ENCODE assay signal across 20 mouse cellular contexts in the genomic region with DNA sequence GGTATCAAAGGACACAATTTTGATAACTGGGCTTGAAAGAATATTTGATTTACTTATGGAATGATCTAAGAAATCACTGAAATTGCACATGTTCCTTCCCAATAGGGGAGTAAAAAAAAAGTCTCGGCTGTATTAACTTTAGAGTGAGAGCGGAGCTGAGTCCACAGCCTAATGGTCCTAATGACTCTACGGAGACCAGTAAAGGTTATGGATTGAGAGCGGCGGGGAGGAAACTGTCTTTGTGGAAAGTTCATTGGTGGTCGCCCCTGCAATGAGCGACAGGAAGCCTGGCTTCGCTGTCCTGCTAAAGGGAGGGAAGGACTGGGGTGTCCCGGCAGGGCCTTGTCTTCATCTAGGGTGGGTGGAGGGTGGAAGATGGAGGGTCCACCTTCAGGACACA.
DNase-seq lines count a peak whose midpoint lies in the region; ATAC-seq lines count a peak whose summit lies in the region.
"Had no signal": no experiment of that assay in that cellular context is flagged by ENCODE, and none has a peak within 500 bp of the region (broad histone marks: within the 10 kb centered on the region; RNA-seq: fewer than 3 reads in every experiment).

No protein-coding gene starts in this region.

- peaks cover 2% of the 10 kb centered on the region; the same call in 1 of the 2 replicates for H3K4me1 ChIP-seq in forebrain, embryonic 12.5 days
- peaks cover 6% of the 10 kb centered on the region for H3K4me1 ChIP-seq in forebrain, embryonic 10.5 days
- H3K4me1 ChIP-seq in midbrain, embryonic 15.5 days: peaks cover 6% of the 10 kb centered on the region; the same call in 1 of the 2 replicates
- H3K4me1 ChIP-seq in midbrain, embryonic 16.5 days (ENCODE audit: control insufficient read depth, insufficient read depth, low read length): 0 out of 2 replicates have a peak, but pooled peaks cover 4% of the 10 kb centered on the region
- peaks cover 12% of the 10 kb centered on the region for H3K4me1 ChIP-seq in forebrain, embryonic 14.5 days (ENCODE audit: control insufficient read depth, insufficient read depth, low read length)
- H3K4me1 ChIP-seq: embryonic facial prominence, embryonic 15.5 days; heart, embryonic 10.5 days had no signal

- DNase-seq in forebrain, embryonic 10.5 days (ENCODE audit: extremely low spot score, low spot score): no peak
- no peak for DNase-seq in forebrain, embryonic 14.5 days (ENCODE audit: low spot score)
- DNase-seq in retina, postnatal 1 day: peak; percentile 4
- DNase-seq in frontal cortex, postnatal 10 days (ENCODE audit: low spot score in 2 of 2): no peak
- DNase-seq: adrenal gland, postnatal 10 days; cerebellum, adult 11 months; cerebellum, adult 8-10 months; cerebellum, postnatal 14 days; embryo, embryonic 11 days; gastrocnemius, postnatal 10 days; heart, adult 18-20 months; heart, postnatal 10 days; heart, postnatal 4 days had no signal

- H3K27ac ChIP-seq in forebrain, embryonic 12.5 days: no peak overlapping the region
- no peak overlapping the region for H3K27ac ChIP-seq in forebrain, embryonic 10.5 days
- H3K27ac ChIP-seq in midbrain, embryonic 15.5 days: no peak overlapping the region
- no peak overlapping the region for H3K27ac ChIP-seq in midbrain, embryonic 16.5 days (ENCODE audit: low read length)
- no peak overlapping the region for H3K27ac ChIP-seq in forebrain, embryonic 14.5 days (ENCODE audit: low read depth, low read length)
- H3K27ac ChIP-seq: embryonic facial prominence, embryonic 15.5 days; heart, embryonic 10.5 days; hindbrain, embryonic 13.5 days had no signal

- peaks cover 7% of the 10 kb centered on the region; the same call in 1 of the 2 replicates for H3K9me3 ChIP-seq in forebrain, embryonic 12.5 days
- H3K9me3 ChIP-seq in forebrain, embryonic 10.5 days: peaks cover 21% of the 10 kb centered on the region; the same call in 1 of the 2 replicates
- no peaks in the 10 kb centered on the region for H3K9me3 ChIP-seq in midbrain, embryonic 15.5 days
- no peaks in the 10 kb centered on the region for H3K9me3 ChIP-seq in midbrain, embryonic 16.5 days (replicated peaks; ENCODE audit: control insufficient read depth, low read length, poor library complexity, severe bottlenecking)
- no peaks in the 10 kb centered on the region for H3K9me3 ChIP-seq in forebrain, embryonic 14.5 days (replicated peaks; ENCODE audit: control insufficient read depth, low read length)
- H3K9me3 ChIP-seq: embryonic facial prominence, embryonic 15.5 days; heart, embryonic 10.5 days had no signal

- ATAC-seq in forebrain, embryonic 12.5 days (ENCODE audit: low FRiP score): peak; percentile 51
- ATAC-seq in midbrain, embryonic 15.5 days (replicated peaks): peak; percentile 27; the same call in 1 of the 2 replicates
- ATAC-seq in midbrain, embryonic 16.5 days: no peak
- ATAC-seq in forebrain, embryonic 14.5 days: peak; percentile 45

- peaks cover 76% of the 10 kb centered on the region for H3K27me3 ChIP-seq in forebrain, embryonic 12.5 days
- H3K27me3 ChIP-seq in forebrain, embryonic 10.5 days (ENCODE audit: poor library complexity, severe bottlenecking): peaks cover 54% of the 10 kb centered on the region; the same call in 1 of the 2 replicates
- no peaks in the 10 kb centered on the region for H3K27me3 ChIP-seq in midbrain, embryonic 15.5 days (replicated peaks)
- no peaks in the 10 kb centered on the region for H3K27me3 ChIP-seq in midbrain, embryonic 16.5 days (ENCODE audit: control insufficient read depth, insufficient read depth, low read depth, low read length)
- H3K27me3 ChIP-seq in forebrain, embryonic 14.5 days (replicated peaks; ENCODE audit: control insufficient read depth, insufficient read depth, low read length): peaks cover 25% of the 10 kb centered on the region
- H3K27me3 ChIP-seq: embryonic facial prominence, embryonic 15.5 days had no signal

- H3K9ac ChIP-seq in forebrain, embryonic 12.5 days: no peak overlapping the region
- no peak overlapping the region for H3K9ac ChIP-seq in midbrain, embryonic 15.5 days
- no peak overlapping the region for H3K9ac ChIP-seq in midbrain, embryonic 16.5 days (ENCODE audit: low read depth, low read length)
- no peak overlapping the region for H3K9ac ChIP-seq in forebrain, embryonic 14.5 days (ENCODE audit: low read length)
- H3K9ac ChIP-seq: embryonic facial prominence, embryonic 15.5 days; hindbrain, embryonic 13.5 days had no signal

- H3K4me3 ChIP-seq in forebrain, embryonic 12.5 days (replicated peaks): no peak overlapping the region
- H3K4me3 ChIP-seq in forebrain, embryonic 10.5 days: no peak overlapping the region
- no peak overlapping the region for H3K4me3 ChIP-seq in midbrain, embryonic 15.5 days
- no peak overlapping the region for H3K4me3 ChIP-seq in midbrain, embryonic 16.5 days (ENCODE audit: low read depth, low read length)
- H3K4me3 ChIP-seq in forebrain, embryonic 14.5 days (ENCODE audit: low read depth, low read length): no peak overlapping the region
- H3K4me3 ChIP-seq: embryonic facial prominence, embryonic 15.5 days; erythroblast, embryonic 14.5 days; heart, embryonic 10.5 days; hindbrain, embryonic 13.5 days had no signal

- H3K36me3 ChIP-seq in forebrain, embryonic 12.5 days (replicated peaks): no peaks in the 10 kb centered on the region
- H3K36me3 ChIP-seq in forebrain, embryonic 10.5 days (replicated peaks): no peaks in the 10 kb centered on the region
- H3K36me3 ChIP-seq in midbrain, embryonic 15.5 days (replicated peaks): no peaks in the 10 kb centered on the region
- no peaks in the 10 kb centered on the region for H3K36me3 ChIP-seq in midbrain, embryonic 16.5 days (ENCODE audit: control insufficient read depth, insufficient read depth, low read length)
- H3K36me3 ChIP-seq in forebrain, embryonic 14.5 days (ENCODE audit: control insufficient read depth, insufficient read depth, low read length): no peaks in the 10 kb centered on the region
- H3K36me3 ChIP-seq: embryonic facial prominence, embryonic 15.5 days; heart, embryonic 10.5 days; hindbrain, embryonic 13.5 days had no signal

- no peak overlapping the region for H3K4me2 ChIP-seq in forebrain, embryonic 12.5 days
- no peak overlapping the region for H3K4me2 ChIP-seq in midbrain, embryonic 15.5 days
- no peak overlapping the region for H3K4me2 ChIP-seq in midbrain, embryonic 16.5 days (ENCODE audit: low read length)
- peak overlapping the region; percentile 30 for H3K4me2 ChIP-seq in forebrain, embryonic 14.5 days (ENCODE audit: low read length)
- H3K4me2 ChIP-seq: embryonic facial prominence, embryonic 15.5 days; hindbrain, embryonic 13.5 days had no signal

- 42% methylated on average over 9 of the region's 9 CpGs for WGBS in forebrain, embryonic 12.5 days
- 69% methylated on average over 9 of the region's 9 CpGs for WGBS in forebrain, embryonic 10.5 days
- WGBS in midbrain, embryonic 15.5 days: 55% methylated on average over 9 of the region's 9 CpGs
- 68% methylated on average over 9 of the region's 9 CpGs for WGBS in midbrain, embryonic 16.5 days
- WGBS in forebrain, embryonic 14.5 days: 13% methylated on average over 9 of the region's 9 CpGs
